Mouse (Mus musculus) lung, postnatal 0 days (tissue): ENCODE measurements around the gene Ube2i.

Experiments used
- CTCF ChIP-seq: IDR thresholded peaks from 2 replicates; pipeline ENCODE4 v1.5.1; 2016; ENCODE audit warnings: antibody characterized with exemption, mild to moderate bottlenecking
- EP300 ChIP-seq: IDR thresholded peaks from 2 replicates; pipeline ENCODE4 v1.6.1; 2016; ENCODE audit warnings: antibody characterized with exemption, mild to moderate bottlenecking, control low read depth

DNA sequence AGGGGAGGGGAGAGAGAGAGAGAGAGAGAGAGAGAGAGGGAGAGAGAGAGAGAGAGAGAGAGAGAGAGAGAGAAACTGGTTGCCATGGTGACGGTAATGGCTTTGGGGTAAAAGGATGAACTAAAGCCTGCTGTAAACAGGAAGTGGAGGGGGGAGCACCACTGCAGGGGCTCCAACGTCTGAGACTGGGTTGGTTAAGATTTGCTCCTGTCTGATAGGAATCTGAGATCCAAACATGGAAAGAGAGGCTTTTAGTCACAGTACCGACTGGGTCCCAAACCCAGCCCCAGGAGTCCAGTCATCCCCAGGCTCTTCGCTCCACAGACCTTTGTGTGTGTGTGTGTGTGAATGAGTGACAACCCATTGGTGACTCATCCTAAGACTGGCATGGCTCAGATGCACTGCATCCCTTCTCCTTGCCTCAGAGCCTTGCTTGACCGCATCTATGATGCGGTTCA lies 16.6 kb downstream of the Ube2i start:
- TF ChIP-seq CTCF = no peak
- no peak for TF ChIP-seq EP300
